Mouse (Mus musculus): ENCODE results near the gene Kcnq1. TPM values are rescaled to one million over a fixed set of nuclear protein-coding genes. Genes with fewer than 3 reads are reported as not detected.

Kcnq1 gene
- polyA plus RNA-seq, 1 experiment from 2014 or later: 9.1 TPM

GRCm38 (mm10) chr7:143114773-143115172, 8.6 kb downstream of the Kcnq1 start:
- Histone ChIP-seq H3K9me3 (no peaks in the 10 kb centered on the region), H3K27me3 (replicated peaks) (no peaks in the 10 kb centered on the region), H3K4me1 (peaks cover 4% of the 10 kb centered on the region; the same call in 1 of the 2 replicates), H3K9ac (no peak overlapping the region), H3K4me2 (no peak overlapping the region), H3K36me3 (no peaks in the 10 kb centered on the region), H3K27ac (no peak overlapping the region), H3K4me3 (replicated peaks) (no peak overlapping the region)
- ATAC-seq (ENCODE audit: insufficient read depth, low FRiP score, low read depth): no peak

- ATAC-seq (ENCODE audit: insufficient read depth, low FRiP score, low read depth): no peak
- WGBS: 83% methylated on average over 5 of the region's 5 CpGs
Measured at GRCm38 (mm10) chr7:143116521-143116920, 10.4 kb downstream of the Kcnq1 start.

DNA sequence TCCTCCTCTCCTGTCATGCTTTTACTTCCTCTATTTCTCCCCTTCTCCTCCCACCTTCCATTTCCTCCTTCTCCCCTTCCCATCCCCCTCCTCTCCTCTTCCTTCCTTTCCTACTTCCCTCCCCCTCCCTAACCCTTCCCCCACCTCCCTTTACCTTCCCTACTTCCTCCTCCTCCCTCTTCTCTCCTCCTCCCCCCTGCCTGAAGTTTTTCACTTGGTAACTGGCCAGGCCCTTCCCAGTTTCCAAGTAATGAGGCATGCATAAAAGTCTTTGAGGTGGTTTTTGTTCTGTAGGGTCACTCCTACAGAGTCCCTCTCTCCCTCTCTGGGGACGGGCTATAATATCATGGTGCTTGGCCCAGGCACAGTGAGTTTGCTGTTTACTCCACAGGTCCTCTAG, 13.2 kb downstream of the Kcnq1 start:
- Histone ChIP-seq H3K4me2 (no peak overlapping the region), H3K27ac (peak overlapping the region; percentile 33), H3K9ac (no peak overlapping the region), H3K4me1 (peaks cover 28% of the 10 kb centered on the region), H3K27me3 (replicated peaks) (no peaks in the 10 kb centered on the region), H3K36me3 (no peaks in the 10 kb centered on the region), H3K9me3 (no peaks in the 10 kb centered on the region), H3K4me3 (replicated peaks) (no peak overlapping the region)
- ATAC-seq (ENCODE audit: insufficient read depth, low FRiP score, low read depth): no peak
- WGBS: 48% methylated on average over 1 of the region's 1 CpGs

More at GRCm38 (mm10) chr7:143116521-143116920, 10.4 kb downstream of the Kcnq1 start:
- no peak overlapping the region for H3K9ac ChIP-seq
- no peaks in the 10 kb centered on the region for H3K9me3 ChIP-seq
- H3K27me3 ChIP-seq (replicated peaks): no peaks in the 10 kb centered on the region
- H3K4me2 ChIP-seq: no peak overlapping the region
- no peaks in the 10 kb centered on the region for H3K36me3 ChIP-seq
- peaks cover 10% of the 10 kb centered on the region; the same call in 1 of the 2 replicates for H3K4me1 ChIP-seq
- no peak overlapping the region for H3K27ac ChIP-seq
- no peak overlapping the region for H3K4me3 ChIP-seq (replicated peaks)

DNA sequence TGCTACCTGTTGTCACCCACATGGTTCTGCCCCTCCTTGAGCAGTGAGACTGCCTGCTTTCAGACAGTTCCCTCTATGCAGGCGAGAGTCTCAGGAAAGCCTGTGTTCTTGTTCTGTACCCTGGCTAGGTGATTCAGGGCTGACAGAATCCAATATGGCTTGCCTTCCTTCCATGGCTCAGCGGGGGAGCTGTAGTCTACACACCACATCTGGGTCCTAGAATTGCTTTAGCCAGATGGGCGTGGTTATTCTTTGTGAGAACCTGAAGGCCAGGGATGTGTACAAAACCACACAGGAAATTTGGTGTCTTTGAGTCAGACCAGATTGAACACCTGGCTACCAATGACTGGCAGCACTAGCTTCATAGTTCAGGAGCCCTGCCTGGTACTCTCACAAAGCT, 13.7 kb downstream of the Kcnq1 start:
- Histone ChIP-seq H3K4me1 (peaks cover 32% of the 10 kb centered on the region), H3K9ac (no peak overlapping the region)

GRCm38 (mm10) chr7:143122191-143122590, 16.0 kb downstream of the Kcnq1 start:
- WGBS: 48% methylated on average over 5 of the region's 5 CpGs
- Histone ChIP-seq H3K4me2 (no peak overlapping the region), H3K4me3 (replicated peaks) (no peak overlapping the region), H3K36me3 (no peaks in the 10 kb centered on the region), H3K27ac (peak overlapping the region; percentile 44), H3K4me1 (peaks cover 38% of the 10 kb centered on the region), H3K9me3 (no peaks in the 10 kb centered on the region), H3K9ac (no peak overlapping the region), H3K27me3 (replicated peaks) (no peaks in the 10 kb centered on the region)
- peak; percentile 58 for ATAC-seq (ENCODE audit: insufficient read depth, low FRiP score, low read depth)

More for the DNA sequence above, 13.7 kb downstream of the Kcnq1 start:
- Histone ChIP-seq H3K4me2 (no peak overlapping the region), H3K4me3 (replicated peaks) (no peak overlapping the region), H3K36me3 (no peaks in the 10 kb centered on the region), H3K27me3 (replicated peaks) (no peaks in the 10 kb centered on the region), H3K27ac (peak overlapping the region; percentile 33), H3K9me3 (no peaks in the 10 kb centered on the region)
- ATAC-seq (ENCODE audit: insufficient read depth, low FRiP score, low read depth): no peak
- WGBS: 69% methylated on average over 3 of the region's 3 CpGs

GRCm38 (mm10) chr7:143123876-143124669, 17.9 kb downstream of the Kcnq1 start:
- H3K27me3 ChIP-seq (replicated peaks): no peaks in the 10 kb centered on the region
- H3K4me2 ChIP-seq: no peak overlapping the region; the same call in 1 of the 2 replicates
- H3K9me3 ChIP-seq: no peaks in the 10 kb centered on the region
- H3K9ac ChIP-seq: no peak overlapping the region
- peak; percentile 78 for ATAC-seq (ENCODE audit: insufficient read depth, low FRiP score, low read depth)
- peak overlapping the region; percentile 53 for H3K27ac ChIP-seq
- no peaks in the 10 kb centered on the region for H3K36me3 ChIP-seq
- peaks cover 38% of the 10 kb centered on the region for H3K4me1 ChIP-seq
- H3K4me3 ChIP-seq (replicated peaks): no peak overlapping the region
- WGBS: 8% methylated on average over 6 of the region's 6 CpGs

- Histone ChIP-seq H3K27me3 (replicated peaks) (no peaks in the 10 kb centered on the region), H3K4me2 (no peak overlapping the region; the same call in 1 of the 2 replicates), H3K4me3 (replicated peaks) (no peak overlapping the region), H3K9ac (no peak overlapping the region), H3K27ac (peak overlapping the region; percentile 53; the same call in 1 of the 2 replicates), H3K36me3 (no peaks in the 10 kb centered on the region), H3K4me1 (peaks cover 32% of the 10 kb centered on the region), H3K9me3 (no peaks in the 10 kb centered on the region)
- no peak for ATAC-seq (ENCODE audit: insufficient read depth, low FRiP score, low read depth)
- 54% methylated on average over 3 of the region's 3 CpGs for WGBS
Measured at GRCm38 (mm10) chr7:143124902-143125301, 18.7 kb downstream of the Kcnq1 start.

GRCm38 (mm10) chr7:143132815-143133214, 26.7 kb downstream of the Kcnq1 start:
- no peak overlapping the region for H3K27ac ChIP-seq
- H3K27me3 ChIP-seq (replicated peaks): no peaks in the 10 kb centered on the region
- no peaks in the 10 kb centered on the region for H3K9me3 ChIP-seq
- H3K4me2 ChIP-seq: no peak overlapping the region
- H3K36me3 ChIP-seq: no peaks in the 10 kb centered on the region
- 75% methylated on average over 5 of the region's 5 CpGs for WGBS
- H3K9ac ChIP-seq: no peak overlapping the region
- ATAC-seq (ENCODE audit: insufficient read depth, low FRiP score, low read depth): no peak
- no peaks in the 10 kb centered on the region for H3K4me1 ChIP-seq
- H3K4me3 ChIP-seq (replicated peaks): no peak overlapping the region

DNA sequence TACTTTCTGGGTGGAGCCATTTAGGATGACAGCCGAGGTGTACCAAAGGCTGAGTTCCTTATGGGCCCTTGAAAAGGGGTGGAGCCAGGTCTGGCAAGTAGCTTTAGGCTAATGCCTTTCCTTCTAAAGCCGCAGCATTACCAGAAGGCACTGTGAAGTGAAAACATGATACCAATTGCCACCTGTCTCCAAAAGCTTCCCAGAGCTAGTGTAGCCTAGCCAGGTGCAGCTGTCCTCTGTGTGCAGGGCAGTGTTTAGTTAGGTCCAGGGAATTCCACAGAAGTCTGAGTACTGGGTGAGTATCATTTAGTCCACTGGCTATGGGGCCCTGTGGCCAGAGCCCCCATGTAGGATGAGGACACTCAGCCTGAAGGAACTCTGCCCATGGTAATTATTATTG, 30.0 kb downstream of the Kcnq1 start:
- Histone ChIP-seq H3K27ac (no peak overlapping the region), H3K4me1 (no peaks in the 10 kb centered on the region), H3K4me3 (replicated peaks) (no peak overlapping the region), H3K9me3 (no peaks in the 10 kb centered on the region), H3K27me3 (replicated peaks) (no peaks in the 10 kb centered on the region), H3K4me2 (no peak overlapping the region), H3K36me3 (no peaks in the 10 kb centered on the region), H3K9ac (no peak overlapping the region)
- 50% methylated on average over 2 of the region's 2 CpGs for WGBS
- no peak for ATAC-seq (ENCODE audit: insufficient read depth, low FRiP score, low read depth)

GRCm38 (mm10) chr7:143136561-143136960, 30.4 kb downstream of the Kcnq1 start:
- Histone ChIP-seq H3K9ac (no peak overlapping the region), H3K9me3 (no peaks in the 10 kb centered on the region), H3K4me2 (no peak overlapping the region), H3K27ac (no peak overlapping the region), H3K4me3 (replicated peaks) (no peak overlapping the region), H3K4me1 (no peaks in the 10 kb centered on the region), H3K36me3 (no peaks in the 10 kb centered on the region), H3K27me3 (replicated peaks) (no peaks in the 10 kb centered on the region)
- WGBS: 53% methylated on average over 5 of the region's 5 CpGs
- ATAC-seq (ENCODE audit: insufficient read depth, low FRiP score, low read depth): 0 out of 2 replicates have a peak, but pooled peaks have one; percentile 5

DNA sequence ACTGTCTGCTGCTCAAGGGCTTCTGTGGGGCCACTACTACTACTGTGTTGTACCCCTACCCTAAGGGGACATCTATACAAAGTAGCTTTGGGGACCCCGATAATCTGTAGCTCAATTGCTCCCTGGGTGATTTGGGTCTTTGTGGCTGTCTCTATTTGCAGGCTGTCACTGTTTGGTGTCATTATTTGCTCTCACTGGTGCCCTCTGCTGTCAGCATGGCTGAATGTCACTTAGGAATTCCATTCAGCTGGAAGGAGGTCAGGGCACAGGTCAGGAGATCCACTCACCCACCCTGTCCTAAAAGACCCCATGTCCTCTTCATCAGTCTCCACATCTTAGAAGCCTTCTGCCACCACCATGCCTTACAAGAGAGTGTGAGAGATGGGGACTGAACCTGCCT, 32.6 kb downstream of the Kcnq1 start:
- Histone ChIP-seq H3K27me3 (replicated peaks) (no peaks in the 10 kb centered on the region), H3K4me3 (replicated peaks) (no peak overlapping the region), H3K4me2 (no peak overlapping the region), H3K27ac (no peak overlapping the region), H3K9ac (no peak overlapping the region), H3K36me3 (no peaks in the 10 kb centered on the region), H3K4me1 (no peaks in the 10 kb centered on the region), H3K9me3 (no peaks in the 10 kb centered on the region)
- 39% methylated on average over 1 of the region's 1 CpGs for WGBS
- ATAC-seq (ENCODE audit: insufficient read depth, low FRiP score, low read depth): no peak

GRCm38 (mm10) chr7:143139932-143140331, 33.8 kb downstream of the Kcnq1 start:
- Histone ChIP-seq H3K27me3 (replicated peaks) (no peaks in the 10 kb centered on the region), H3K4me3 (replicated peaks) (no peak overlapping the region), H3K4me1 (no peaks in the 10 kb centered on the region), H3K4me2 (no peak overlapping the region), H3K9me3 (no peaks in the 10 kb centered on the region), H3K36me3 (no peaks in the 10 kb centered on the region), H3K27ac (no peak overlapping the region), H3K9ac (no peak overlapping the region)
- no peak for ATAC-seq (ENCODE audit: insufficient read depth, low FRiP score, low read depth)
- WGBS: 77% methylated on average over 4 of the region's 4 CpGs

Measured in stomach, embryonic 15.5 days (tissue).